Mouse (Mus musculus) right cerebral cortex, postnatal 10 days (tissue): Measurements from ENCODE around the gene Gm20905.
"Not testable (repeated sequence)": the region's sequence is repeated elsewhere in the genome, so short reads cannot be mapped to it uniquely, and the experiment has no call there.

Experiments used
- DNase-seq, 2 experiments: peaks; one replicate each; pipeline ENCODE4 v3.0.0; 2021; ENCODE audit warnings: low spot score in 2 of 2

Gene Gm20905

DNA sequence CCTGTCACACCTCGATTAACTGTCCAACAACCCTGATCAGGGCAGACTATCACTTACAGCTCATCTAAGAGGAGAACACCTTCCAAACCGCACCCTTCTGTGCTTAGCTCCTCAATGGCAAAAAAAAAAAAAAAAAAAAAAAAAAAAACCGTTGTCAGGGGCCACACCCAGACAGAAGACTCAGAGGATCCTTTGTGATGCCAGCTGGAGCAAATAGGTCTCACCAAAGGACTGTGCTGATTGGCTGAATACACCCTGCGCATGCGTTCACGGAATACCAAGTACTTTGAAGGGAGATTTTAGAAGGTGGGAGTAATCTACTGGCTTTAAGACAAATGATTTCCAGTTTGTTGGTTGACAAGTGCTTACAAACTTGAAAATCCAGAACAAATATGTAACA is at the start of gene Gm20905:
Gene Gm20905, minus strand, starts transcription at position 101 of the 400 bp plus-strand sequence.
- not testable (repeated sequence) for DNase-seq
